Mouse (Mus musculus): ENCODE results near the gene Ect2.

Gene Ect2

GRCm38 (mm10) chr3:27153701-27154209 is at the start of gene Ect2:
Gene Ect2, minus strand, starts transcription at chr3:27153878.
- DNase-seq (ENCODE audit: inconsistent age in 2 of 2, low spot score in 1 of 2): peak; percentile 98 to 100

- no peak for DNase-seq (ENCODE audit: inconsistent age in 2 of 2, low spot score in 1 of 2)
Observed at GRCm38 (mm10) chr3:27201728-27202411, 48.2 kb upstream of the Ect2 start.

- no peak for DNase-seq (ENCODE audit: inconsistent age in 2 of 2, low spot score in 1 of 2)
Observed at GRCm38 (mm10) chr3:27199120-27199519, 45.4 kb upstream of the Ect2 start.

DNA sequence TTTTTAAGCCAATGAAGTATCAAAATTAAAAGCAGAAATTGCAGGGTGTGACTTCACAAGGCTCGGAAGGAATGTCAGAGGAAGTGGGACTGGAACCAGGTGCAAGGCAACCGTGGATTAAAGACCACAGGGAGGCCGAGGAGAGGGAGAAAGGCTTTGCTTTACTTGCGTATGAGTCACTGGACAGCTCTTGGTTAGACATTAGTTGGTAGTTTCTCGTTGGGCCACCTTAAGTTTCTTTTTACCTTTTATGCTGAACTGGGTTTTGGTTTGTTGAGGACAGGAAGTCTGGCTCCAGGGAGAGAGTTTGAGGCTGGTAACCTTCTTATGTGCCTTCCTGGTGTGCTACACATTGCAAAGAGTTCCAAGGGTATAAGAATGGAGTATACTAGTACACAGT is 44.1 kb upstream of the Ect2 start:
- DNase-seq (ENCODE audit: inconsistent age in 2 of 2, low spot score in 1 of 2): no peak

DNA sequence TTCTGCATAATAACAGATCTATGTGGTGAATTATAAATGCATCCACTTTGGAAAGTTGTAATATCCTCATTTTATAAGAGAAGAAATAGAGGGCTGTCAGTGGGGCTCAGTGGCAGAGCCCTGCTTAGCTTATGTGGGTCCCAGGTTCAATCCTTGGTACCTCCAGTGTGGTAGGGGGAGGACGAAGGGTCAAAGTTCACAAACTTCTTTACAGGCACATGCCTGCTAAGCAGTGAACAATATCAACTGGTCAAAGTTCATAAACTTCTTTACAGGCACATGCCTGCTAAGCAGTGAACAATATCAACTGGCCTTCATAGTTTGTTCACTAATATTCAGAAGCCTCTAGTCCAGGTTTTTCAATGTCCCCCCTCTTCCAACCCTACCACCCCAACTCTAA is 42.9 kb upstream of the Ect2 start:
- DNase-seq (ENCODE audit: inconsistent age in 2 of 2, low spot score in 1 of 2): no peak

DNA sequence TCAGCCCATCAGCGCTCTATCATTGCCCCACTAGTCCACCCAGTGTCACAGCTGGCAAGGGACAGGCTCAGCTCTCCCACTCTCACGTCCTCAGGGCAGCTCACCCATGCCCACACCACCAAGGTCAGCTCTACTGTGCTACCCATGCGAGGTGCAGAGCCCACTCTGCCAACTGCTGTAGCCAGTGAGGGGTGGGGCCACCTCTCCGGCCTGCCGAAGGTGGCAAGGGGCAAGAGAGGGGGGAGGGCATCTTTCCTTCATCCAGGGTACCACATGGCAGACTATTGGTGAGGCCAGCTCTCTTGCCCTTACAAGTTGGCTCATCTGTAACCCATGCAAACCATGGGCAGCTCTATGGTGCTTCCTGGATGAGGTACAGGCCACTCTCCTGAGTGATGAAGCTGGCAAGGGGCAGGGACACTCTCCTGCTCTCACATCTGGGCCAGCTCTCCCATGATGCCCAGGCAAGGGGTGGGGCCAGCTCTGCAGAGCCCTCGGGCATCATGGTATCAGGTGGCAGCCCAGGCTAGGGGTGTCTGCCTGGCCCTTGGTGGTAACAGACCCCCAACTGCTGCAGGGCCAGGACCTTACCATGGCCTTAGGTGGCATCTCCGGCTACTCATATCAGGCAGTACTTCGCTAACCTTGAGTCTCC is 42.0 kb upstream of the Ect2 start:
- no peak for DNase-seq (ENCODE audit: inconsistent age in 2 of 2, low spot score in 1 of 2)

- peak; percentile 76 to 88 for DNase-seq (ENCODE audit: inconsistent age in 2 of 2, low spot score in 1 of 2)
Observed at GRCm38 (mm10) chr3:27195153-27195552, 41.5 kb upstream of the Ect2 start.

GRCm38 (mm10) chr3:27193844-27194317 is 40.2 kb upstream of the Ect2 start:
- peak; percentile 64 to 87 for DNase-seq (ENCODE audit: inconsistent age in 2 of 2, low spot score in 1 of 2)

- peak; percentile 47 to 78 for DNase-seq (ENCODE audit: inconsistent age in 2 of 2, low spot score in 1 of 2)
Observed at GRCm38 (mm10) chr3:27191856-27192255, 38.2 kb upstream of the Ect2 start.

GRCm38 (mm10) chr3:27190865-27191264 is 37.2 kb upstream of the Ect2 start:
- no peak for DNase-seq (ENCODE audit: inconsistent age in 2 of 2, low spot score in 1 of 2)

- peak; percentile 90 to 96 for DNase-seq (ENCODE audit: inconsistent age in 2 of 2, low spot score in 1 of 2)
Observed at GRCm38 (mm10) chr3:27189320-27190261, 35.9 kb upstream of the Ect2 start.

- no peak for DNase-seq (ENCODE audit: inconsistent age in 2 of 2, low spot score in 1 of 2)
Observed at GRCm38 (mm10) chr3:27188386-27188785, 34.7 kb upstream of the Ect2 start.

DNA sequence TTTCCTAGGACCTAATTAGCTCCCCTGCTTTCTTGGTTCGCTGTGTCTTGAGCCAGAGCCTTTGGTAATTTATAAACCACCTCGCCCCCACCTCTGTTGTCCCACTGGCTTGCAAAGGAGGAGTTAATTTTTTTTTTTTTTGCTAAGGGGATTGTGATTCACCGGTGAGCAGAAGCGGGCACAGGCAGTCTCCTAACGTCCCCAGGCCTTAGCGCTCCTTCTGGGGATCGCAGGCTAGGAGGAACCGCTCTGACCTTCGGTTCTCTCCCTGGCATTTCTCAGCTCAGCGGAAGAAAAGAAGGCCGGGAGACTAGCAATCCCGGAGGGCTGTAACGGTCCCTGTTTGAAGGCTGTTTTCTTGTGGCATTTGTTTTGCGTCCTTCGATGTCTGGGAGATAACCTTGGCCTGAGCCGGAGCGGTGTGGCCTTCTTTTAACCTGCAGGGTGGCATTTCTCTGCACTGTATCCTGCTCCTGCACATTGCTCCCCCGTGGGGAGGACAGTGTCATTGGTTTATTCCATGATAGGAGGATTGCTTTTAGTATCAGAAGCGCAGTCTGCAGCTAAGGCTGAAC is 30.0 kb upstream of the Ect2 start:
- peak; percentile 86 to 94 for DNase-seq (ENCODE audit: inconsistent age in 2 of 2, low spot score in 1 of 2)

DNA sequence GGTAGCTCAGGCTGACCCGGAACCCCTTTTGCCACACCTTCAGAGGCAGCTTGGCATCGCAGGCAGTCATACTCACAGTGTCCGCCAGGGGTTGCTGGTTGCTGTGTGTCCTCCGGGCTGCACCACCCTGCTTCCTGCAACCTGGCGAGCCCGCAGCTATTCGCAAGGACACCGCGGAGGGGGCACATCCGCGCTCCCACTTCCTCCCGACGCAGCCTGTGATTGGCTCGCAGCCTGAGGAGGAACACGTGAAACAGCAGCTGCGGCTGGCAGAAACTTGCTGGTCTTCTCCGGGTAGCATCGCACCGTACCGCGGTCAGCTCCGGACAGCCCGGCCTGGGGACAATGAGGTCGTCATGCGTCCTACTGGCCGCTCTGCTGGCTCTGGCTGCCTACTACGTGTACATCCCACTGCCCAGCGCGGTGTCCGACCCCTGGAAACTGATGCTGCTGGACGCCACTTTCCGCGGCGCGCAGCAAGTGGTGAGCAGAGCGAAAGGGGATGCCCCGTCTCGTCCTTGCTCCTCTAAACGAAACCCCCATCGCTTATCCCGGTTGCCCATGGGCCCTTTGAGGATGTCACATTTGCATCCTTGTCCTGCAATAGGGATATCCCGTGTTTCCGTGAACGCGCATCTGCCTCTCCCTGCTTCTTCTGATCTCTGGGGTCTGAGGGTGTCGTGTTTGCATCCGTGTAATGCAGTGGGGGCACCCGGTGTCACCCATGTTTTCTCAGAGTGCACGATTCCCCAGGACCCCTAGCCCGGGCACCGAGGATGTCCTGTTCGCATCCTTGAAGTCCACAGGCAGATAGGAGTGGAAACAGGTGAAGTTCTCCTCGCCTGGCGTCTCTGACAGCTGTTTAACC is 29.3 kb upstream of the Ect2 start, which contains the start of gene Nceh1:
TSS of gene Nceh1 (plus strand) at position 233 of the 868 bp plus-strand sequence.
- DNase-seq (ENCODE audit: inconsistent age in 2 of 2, low spot score in 1 of 2): peak; percentile 97 to 99

DNA sequence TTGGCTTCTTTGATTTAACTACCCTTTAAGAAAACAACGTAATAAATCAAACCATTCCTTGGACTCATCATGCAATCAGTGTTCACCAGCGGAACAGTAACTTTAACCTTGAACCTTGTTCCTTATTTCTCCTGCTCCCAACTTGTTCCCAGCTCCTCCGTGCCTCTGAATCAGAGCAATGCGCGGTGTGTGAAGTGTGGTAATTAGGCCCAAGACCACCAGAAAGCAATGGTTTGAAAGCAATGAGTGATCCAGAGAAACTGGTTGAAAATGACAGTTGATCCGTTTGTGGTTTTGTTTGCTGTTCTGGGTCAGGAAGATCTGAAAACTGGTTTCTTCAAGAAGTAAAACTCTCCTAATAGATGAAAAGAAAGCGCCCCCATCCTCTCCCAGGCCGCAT is 26.0 kb upstream of the Ect2 start:
- DNase-seq (ENCODE audit: inconsistent age in 2 of 2, low spot score in 1 of 2): peak in 1 of 2 experiments; percentile 79

DNA sequence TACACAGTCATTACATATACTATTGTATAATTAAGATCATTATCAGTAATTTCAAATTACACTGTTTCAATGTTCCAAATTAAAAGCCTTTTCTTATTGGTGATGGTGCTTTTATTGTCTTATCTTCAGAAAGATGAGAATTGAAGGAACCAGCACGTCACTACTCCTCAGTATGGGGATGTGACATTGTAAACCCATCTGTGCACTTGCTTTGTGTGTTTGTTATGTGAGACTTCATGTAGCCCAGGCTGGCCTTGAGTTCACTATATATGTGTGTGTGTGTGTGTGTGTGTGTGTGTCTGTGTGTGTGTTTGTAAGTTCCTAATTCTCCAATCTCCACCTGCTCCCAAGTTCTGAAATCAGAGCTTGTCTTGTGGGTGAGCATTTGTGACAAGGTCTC is 16.6 kb upstream of the Ect2 start:
- DNase-seq (ENCODE audit: inconsistent age in 2 of 2, low spot score in 1 of 2): no peak

GRCm38 (mm10) chr3:27165481-27166065 is 11.9 kb upstream of the Ect2 start:
- DNase-seq (ENCODE audit: inconsistent age in 2 of 2, low spot score in 1 of 2): peak in 1 of 2 experiments; percentile 86

DNA sequence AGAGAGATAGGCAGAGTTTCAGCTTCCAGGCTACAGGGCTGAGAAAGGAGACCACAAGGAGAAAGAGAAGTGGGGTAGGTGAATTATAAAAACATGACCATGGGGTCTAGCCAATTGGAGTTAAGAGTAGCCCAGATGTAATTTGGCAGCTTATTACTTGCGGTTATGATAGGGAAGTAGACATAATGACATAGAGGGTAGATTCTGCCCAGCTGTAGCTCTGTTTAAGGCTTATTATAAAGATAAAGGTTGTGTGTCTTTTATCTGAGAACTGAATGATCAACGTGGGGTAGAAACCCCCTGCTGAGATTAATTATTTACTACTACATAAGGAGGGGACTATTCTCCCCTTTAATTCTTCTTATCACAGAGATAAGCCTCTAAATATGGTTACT is 8.7 kb upstream of the Ect2 start:
- DNase-seq (ENCODE audit: inconsistent age in 2 of 2, low spot score in 1 of 2): no peak

DNA sequence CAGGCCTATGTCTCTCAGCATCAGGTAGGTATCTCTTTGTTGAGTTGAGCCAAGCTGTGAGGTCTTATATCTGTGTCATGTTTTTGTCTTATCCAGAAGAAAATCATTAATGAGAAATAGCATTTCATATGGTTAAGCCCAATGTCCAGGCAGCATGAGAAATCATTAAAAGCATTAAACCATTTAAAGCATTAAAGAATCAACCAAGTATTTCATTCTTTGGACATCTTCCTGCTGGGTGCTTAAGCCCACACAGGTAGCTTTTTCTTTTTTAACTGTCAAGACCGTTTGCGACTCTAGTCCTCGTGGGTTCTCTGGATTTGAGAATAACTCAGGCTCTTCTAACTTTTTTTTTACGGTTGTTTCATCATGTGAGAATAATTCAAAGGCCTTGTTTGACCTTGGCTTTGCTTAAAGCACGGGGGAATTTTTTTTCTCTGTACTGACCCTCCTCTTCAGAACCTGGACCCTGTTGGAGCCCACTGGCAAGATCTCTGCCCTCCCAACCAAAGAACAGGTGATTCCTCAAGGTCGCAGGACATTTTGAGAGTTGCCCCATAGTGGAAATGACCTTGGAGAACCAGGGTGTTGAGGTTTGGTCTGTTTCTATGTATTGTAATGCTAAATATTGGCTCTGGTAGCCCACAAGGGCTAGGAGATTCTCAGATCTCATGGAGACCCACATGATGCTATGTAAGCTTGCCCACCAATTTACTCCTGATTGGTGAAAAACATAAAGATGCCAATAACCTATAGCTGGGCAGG is 8.1 kb upstream of the Ect2 start:
- DNase-seq (ENCODE audit: inconsistent age in 2 of 2, low spot score in 1 of 2): peak in 1 of 2 experiments; percentile 44

Measured in adrenal gland, adult (tissue).